ENCODE assay signal across 8 mouse cellular contexts in genomic region chr8:83999057-83999705, GRCm38 (mm10). TPM values are rescaled to one million over a fixed set of nuclear protein-coding genes. Genes with fewer than 3 reads are reported as not detected.
DNase-seq lines count a peak whose midpoint lies in the region; ATAC-seq and TF ChIP-seq lines count a peak whose summit lies in the region.

No protein-coding gene starts in this region.

- H3K4me1 ChIP-seq in kidney, embryonic 14.5 days (ENCODE audit: control insufficient read depth, insufficient read depth, low read length): peaks cover 22% of the 10 kb centered on the region
- peaks cover 5% of the 10 kb centered on the region for H3K4me1 ChIP-seq in cortical plate, adult 2 months (ENCODE audit: control insufficient read depth, insufficient read depth, low read length)
- peaks cover 43% of the 10 kb centered on the region for H3K4me1 ChIP-seq in hindbrain, embryonic 12.5 days
- H3K4me1 ChIP-seq in midbrain, embryonic 12.5 days: peaks cover 45% of the 10 kb centered on the region

- peaks cover 27% of the 10 kb centered on the region for H3K36me3 ChIP-seq in kidney, embryonic 14.5 days (ENCODE audit: control insufficient read depth, insufficient read depth, low read length)
- H3K36me3 ChIP-seq in hindbrain, embryonic 12.5 days: peaks cover 32% of the 10 kb centered on the region; the same call in 1 of the 2 replicates
- H3K36me3 ChIP-seq in midbrain, embryonic 12.5 days: peaks cover 20% of the 10 kb centered on the region

- DNase-seq in kidney, adult 18-20 months: no peak
- no peak for DNase-seq in ovary, postnatal 36 days (ENCODE audit: low spot score)
- no peak for DNase-seq in embryo, embryonic 10 days (ENCODE audit: low spot score)
- DNase-seq in B cell, adult 2 months: no peak

- ATAC-seq in kidney, embryonic 14.5 days (ENCODE audit: low FRiP score, low TSS enrichment): no peak
- no peak for ATAC-seq in hindbrain, embryonic 12.5 days (ENCODE audit: low FRiP score)
- ATAC-seq in midbrain, embryonic 12.5 days (ENCODE audit: low FRiP score, low read depth): no peak

- no peaks in the 10 kb centered on the region for H3K9me3 ChIP-seq in kidney, embryonic 14.5 days (ENCODE audit: control insufficient read depth, low read length)
- no peaks in the 10 kb centered on the region for H3K9me3 ChIP-seq in hindbrain, embryonic 12.5 days (replicated peaks)
- no peaks in the 10 kb centered on the region for H3K9me3 ChIP-seq in midbrain, embryonic 12.5 days

- H3K4me2 ChIP-seq in kidney, embryonic 14.5 days (replicated peaks; ENCODE audit: low read depth, low read length): peak overlapping the region; percentile 84
- peak overlapping the region; percentile 79 for H3K4me2 ChIP-seq in hindbrain, embryonic 12.5 days (replicated peaks)
- peak overlapping the region; percentile 86 for H3K4me2 ChIP-seq in midbrain, embryonic 12.5 days (replicated peaks)

- no peaks in the 10 kb centered on the region; the same call in 1 of the 2 replicates for H3K27me3 ChIP-seq in kidney, embryonic 14.5 days (ENCODE audit: control insufficient read depth, insufficient read depth, low read length)
- H3K27me3 ChIP-seq in hindbrain, embryonic 12.5 days: peaks cover 33% of the 10 kb centered on the region
- H3K27me3 ChIP-seq in midbrain, embryonic 12.5 days: peaks cover 46% of the 10 kb centered on the region

- H3K4me3 ChIP-seq in kidney, embryonic 14.5 days (ENCODE audit: low read length): peak overlapping the region; percentile 81
- H3K4me3 ChIP-seq in cortical plate, adult 2 months (ENCODE audit: insufficient read depth, low read length): peak overlapping the region; percentile 42; the same call in 1 of the 2 replicates
- H3K4me3 ChIP-seq in hindbrain, embryonic 12.5 days: peak overlapping the region; percentile 86
- peak overlapping the region; percentile 86 for H3K4me3 ChIP-seq in midbrain, embryonic 12.5 days

- no peak overlapping the region for H3K27ac ChIP-seq in kidney, embryonic 14.5 days (ENCODE audit: low read depth, low read length)
- H3K27ac ChIP-seq in cortical plate, adult 2 months (ENCODE audit: insufficient read depth, low read length): no peak overlapping the region
- H3K27ac ChIP-seq in hindbrain, embryonic 12.5 days: no peak overlapping the region
- H3K27ac ChIP-seq in midbrain, embryonic 12.5 days (replicated peaks): no peak overlapping the region

- TF ChIP-seq POLR2A in cortical plate, adult 2 months (IDR thresholded peaks at IDR 0.05; ENCODE audit: extremely low read depth, insufficient read depth, low read length): no peak

- no peak for TF ChIP-seq CTCF in cortical plate, adult 2 months (IDR thresholded peaks at IDR 0.05; ENCODE audit: extremely low read depth, insufficient read depth, low read length)

- peak overlapping the region; percentile 92; the same call in 1 of the 2 replicates for H3K9ac ChIP-seq in kidney, embryonic 14.5 days (ENCODE audit: low read depth, low read length)
- H3K9ac ChIP-seq in hindbrain, embryonic 12.5 days: peak overlapping the region; percentile 80; the same call in 1 of the 2 replicates
- peak overlapping the region; percentile 75 for H3K9ac ChIP-seq in midbrain, embryonic 12.5 days (replicated peaks)

- WGBS in kidney, embryonic 14.5 days: 59% methylated on average over 16 of the region's 16 CpGs
- WGBS in hindbrain, embryonic 12.5 days: 69% methylated on average over 16 of the region's 16 CpGs
- 73% methylated on average over 16 of the region's 16 CpGs for WGBS in midbrain, embryonic 12.5 days

RNA-seq across cellular contexts. Expression of gene Samd1, which starts 1.7 kb away (rescaled TPM):
- polyA plus RNA-seq in kidney, embryonic 14.5 days (2014; fragmentation: Nextera tagmentation; extraction: Ambion mirVana): 17.9 and 31.9 TPM in 2 replicates
- 42.4 and 48.4 TPM in 2 replicates for polyA plus RNA-seq in cortical plate, adult 2 months (2012; rRNA removed)
- polyA plus RNA-seq in hindbrain, embryonic 12.5 days (2016; fragmentation: Nextera tagmentation; extraction: Ambion mirVana): 8.5 and 9.8 TPM in 2 replicates
- 7.7 and 9.7 TPM in 2 replicates for polyA plus RNA-seq in midbrain, embryonic 12.5 days (2016; fragmentation: Nextera tagmentation; extraction: Ambion mirVana)

RNA-seq across cellular contexts. Expression of gene 1700067K01Rik, which starts 2.1 kb away (rescaled TPM):
- 1.2 TPM in 2 replicates for polyA plus RNA-seq in kidney, embryonic 14.5 days (2014; fragmentation: Nextera tagmentation; extraction: Ambion mirVana)
- polyA plus RNA-seq in cortical plate, adult 2 months (2012; rRNA removed): 0.13 and 0.21 TPM in 2 replicates
- polyA plus RNA-seq in hindbrain, embryonic 12.5 days (2016; fragmentation: Nextera tagmentation; extraction: Ambion mirVana): 0.89 and 1.5 TPM in 2 replicates
- 0.89 and 1.1 TPM in 2 replicates for polyA plus RNA-seq in midbrain, embryonic 12.5 days (2016; fragmentation: Nextera tagmentation; extraction: Ambion mirVana)

RNA-seq across cellular contexts. Expression of gene 2210011C24Rik, which starts 12.8 kb away (rescaled TPM):
- 3.6 and 5.7 TPM in 2 replicates for polyA plus RNA-seq in kidney, embryonic 14.5 days (2014; fragmentation: Nextera tagmentation; extraction: Ambion mirVana)
- 0.87 and 1.4 TPM in 2 replicates for polyA plus RNA-seq in cortical plate, adult 2 months (2012; rRNA removed)
- polyA plus RNA-seq in hindbrain, embryonic 12.5 days (2016; fragmentation: Nextera tagmentation; extraction: Ambion mirVana): not detected in 2 replicates
- not detected in 2 replicates for polyA plus RNA-seq in midbrain, embryonic 12.5 days (2016; fragmentation: Nextera tagmentation; extraction: Ambion mirVana)

RNA-seq across cellular contexts. Expression of gene Palm3, which starts 22.1 kb away (rescaled TPM):
- polyA plus RNA-seq in kidney, embryonic 14.5 days (2014; fragmentation: Nextera tagmentation; extraction: Ambion mirVana): 5.9 and 7.4 TPM in 2 replicates
- polyA plus RNA-seq in cortical plate, adult 2 months (2012; rRNA removed): 2.4 and 2.5 TPM in 2 replicates
- 8.6 and 10.9 TPM in 2 replicates for polyA plus RNA-seq in hindbrain, embryonic 12.5 days (2016; fragmentation: Nextera tagmentation; extraction: Ambion mirVana)
- 3.5 and 3.9 TPM in 2 replicates for polyA plus RNA-seq in midbrain, embryonic 12.5 days (2016; fragmentation: Nextera tagmentation; extraction: Ambion mirVana)

RNA-seq across cellular contexts. Expression of gene Prkaca, which starts 26.4 kb away (rescaled TPM):
- polyA plus RNA-seq in kidney, embryonic 14.5 days (2014; fragmentation: Nextera tagmentation; extraction: Ambion mirVana): 123 and 124 TPM in 2 replicates
- 181 and 183 TPM in 2 replicates for polyA plus RNA-seq in cortical plate, adult 2 months (2012; rRNA removed)
- polyA plus RNA-seq in hindbrain, embryonic 12.5 days (2016; fragmentation: Nextera tagmentation; extraction: Ambion mirVana): 201 and 213 TPM in 2 replicates
- polyA plus RNA-seq in midbrain, embryonic 12.5 days (2016; fragmentation: Nextera tagmentation; extraction: Ambion mirVana): 193 and 207 TPM in 2 replicates
